Mouse (Mus musculus): ENCODE data around the gene Rnf150. TPM values are rescaled to one million over a fixed set of nuclear protein-coding genes. Genes with fewer than 3 reads are reported as not detected.
A peak's percentile ranks its signal among the peaks of the same experiment; 100 is the strongest.

Gene Rnf150
- polyA plus RNA-seq, 1 experiment from 2014 or later: 1.6 TPM

DNA sequence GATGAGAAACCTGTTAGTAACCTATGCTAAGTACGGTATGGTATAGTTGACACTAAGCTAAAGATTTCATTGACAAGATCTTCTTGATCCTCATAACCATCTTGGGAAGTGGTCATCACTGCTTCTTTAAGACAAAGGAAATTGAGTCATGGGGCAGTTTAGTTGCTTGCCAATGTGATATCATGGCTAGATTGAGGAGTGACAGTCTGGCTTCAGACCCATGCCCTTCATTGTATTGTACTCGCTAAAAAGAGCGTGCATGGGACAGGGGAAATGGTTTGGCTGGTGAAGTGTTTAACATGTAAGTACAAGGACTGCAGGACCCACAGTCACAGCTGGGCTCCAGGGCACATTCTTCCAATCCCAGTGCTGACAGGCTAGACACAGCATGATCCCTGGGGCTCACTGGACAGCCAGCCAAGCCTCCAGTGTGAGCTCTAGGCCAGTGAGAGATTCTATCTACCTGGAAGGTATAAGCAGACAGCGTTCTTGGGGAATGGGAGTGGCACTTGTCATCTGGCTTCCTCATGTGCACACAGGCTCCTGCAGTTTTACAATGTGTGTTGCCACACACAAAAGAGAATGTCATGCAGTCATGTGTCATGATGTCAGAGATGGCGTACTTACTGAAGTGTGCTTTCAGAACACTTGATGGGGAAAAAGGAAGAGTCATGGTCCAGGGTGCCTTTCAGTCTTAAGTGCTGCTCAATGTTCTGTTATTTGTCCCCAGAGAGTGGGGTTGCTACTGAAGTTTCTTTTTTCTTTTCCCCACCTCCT, 54.6 kb downstream of the Rnf150 start:
- no peak for ATAC-seq (ENCODE audit: insufficient read depth, low FRiP score, low read depth)
- H3K36me3 ChIP-seq: no peaks in the 10 kb centered on the region

DNA sequence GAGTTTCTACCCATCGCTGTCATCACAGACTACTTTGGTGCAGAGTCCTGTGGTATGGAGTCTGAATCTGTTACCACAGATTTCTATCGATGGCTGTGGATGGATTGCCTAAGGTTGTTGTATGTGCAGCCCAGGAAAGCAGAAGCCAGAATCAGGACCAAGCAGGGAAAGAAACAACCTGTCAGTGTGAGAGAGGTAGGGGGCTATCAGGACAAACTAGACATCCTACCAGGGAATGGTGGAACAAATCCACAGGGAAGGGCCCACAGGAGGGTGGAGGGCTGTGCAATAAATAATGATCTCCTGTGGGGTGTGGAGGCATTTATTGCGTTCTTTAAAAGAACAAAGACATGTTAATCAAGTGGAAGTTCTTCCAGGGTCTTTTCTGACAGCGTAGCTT, 56.5 kb downstream of the Rnf150 start:
- H3K9ac ChIP-seq: no peak overlapping the region
- no peaks in the 10 kb centered on the region for H3K27me3 ChIP-seq (replicated peaks)
- ATAC-seq (ENCODE audit: insufficient read depth, low FRiP score, low read depth): no peak
- no peak overlapping the region for H3K27ac ChIP-seq
- no peak overlapping the region for H3K4me3 ChIP-seq (replicated peaks)
- no peak overlapping the region for H3K4me2 ChIP-seq
- H3K9me3 ChIP-seq: no peaks in the 10 kb centered on the region
- WGBS: 79% methylated on average over 4 of the region's 4 CpGs
- no peaks in the 10 kb centered on the region for H3K4me1 ChIP-seq
- H3K36me3 ChIP-seq: no peaks in the 10 kb centered on the region

More for the DNA sequence above, 54.6 kb downstream of the Rnf150 start:
- no peak overlapping the region for H3K27ac ChIP-seq
- H3K4me1 ChIP-seq: no peaks in the 10 kb centered on the region
- H3K4me3 ChIP-seq (replicated peaks): no peak overlapping the region
- no peak overlapping the region for H3K4me2 ChIP-seq
- no peaks in the 10 kb centered on the region for H3K27me3 ChIP-seq (replicated peaks)
- WGBS: 78% methylated on average over 5 of the region's 5 CpGs
- H3K9me3 ChIP-seq: no peaks in the 10 kb centered on the region
- H3K9ac ChIP-seq: no peak overlapping the region

DNA sequence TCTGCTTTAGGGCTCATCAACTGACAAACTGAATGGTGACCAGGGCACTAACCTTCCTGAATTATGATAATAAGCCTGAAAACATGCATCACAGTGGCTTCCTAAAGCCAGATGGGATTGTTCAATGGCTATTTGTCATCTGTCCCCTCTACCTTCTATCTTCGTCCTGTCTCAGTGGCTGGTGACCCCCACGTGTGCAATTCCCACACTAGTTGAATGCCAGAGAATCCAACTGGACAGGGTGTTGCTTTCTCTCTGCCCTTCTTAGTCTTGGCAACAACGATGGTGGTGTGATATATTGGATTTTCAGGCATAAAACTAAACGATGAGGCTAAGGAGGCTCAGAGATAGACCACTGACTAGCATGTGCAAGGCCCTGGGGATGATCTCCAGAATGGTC, 57.0 kb downstream of the Rnf150 start:
- H3K9ac ChIP-seq: no peak overlapping the region
- 66% methylated on average over 4 of the region's 4 CpGs for WGBS
- no peaks in the 10 kb centered on the region for H3K9me3 ChIP-seq
- H3K36me3 ChIP-seq: no peaks in the 10 kb centered on the region
- H3K4me1 ChIP-seq: no peaks in the 10 kb centered on the region
- no peak for ATAC-seq (ENCODE audit: insufficient read depth, low FRiP score, low read depth)
- no peaks in the 10 kb centered on the region for H3K27me3 ChIP-seq (replicated peaks)
- no peak overlapping the region for H3K4me3 ChIP-seq (replicated peaks)
- H3K4me2 ChIP-seq: no peak overlapping the region
- no peak overlapping the region for H3K27ac ChIP-seq

DNA sequence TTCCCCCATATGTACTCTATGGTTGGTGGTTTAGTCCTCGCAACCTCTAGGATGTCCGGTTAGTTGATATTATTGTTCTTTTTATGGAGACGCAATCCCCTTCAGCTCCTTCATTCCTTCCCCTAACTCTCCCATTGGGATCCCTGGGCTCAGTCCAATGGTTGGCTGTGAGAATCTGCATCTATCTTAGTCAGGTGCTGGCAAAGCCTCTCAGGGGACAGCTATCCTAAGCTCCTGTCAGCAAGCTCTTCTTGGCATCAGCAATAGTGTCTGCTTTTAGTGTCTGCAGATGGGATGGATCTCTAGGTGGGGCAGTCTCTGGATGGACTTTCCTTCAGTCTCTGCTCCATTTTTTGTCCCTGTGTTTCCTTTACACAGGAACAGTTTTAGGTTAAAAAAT, 62.1 kb downstream of the Rnf150 start:
- WGBS: 91% methylated on average over 3 of the region's 3 CpGs
- H3K4me2 ChIP-seq: no peak overlapping the region
- H3K36me3 ChIP-seq: no peaks in the 10 kb centered on the region
- H3K27ac ChIP-seq: no peak overlapping the region
- ATAC-seq (ENCODE audit: insufficient read depth, low FRiP score, low read depth): no peak
- no peaks in the 10 kb centered on the region for H3K9me3 ChIP-seq
- no peak overlapping the region for H3K4me3 ChIP-seq (replicated peaks)
- no peaks in the 10 kb centered on the region for H3K27me3 ChIP-seq (replicated peaks)
- H3K4me1 ChIP-seq: no peaks in the 10 kb centered on the region
- H3K9ac ChIP-seq: no peak overlapping the region

DNA sequence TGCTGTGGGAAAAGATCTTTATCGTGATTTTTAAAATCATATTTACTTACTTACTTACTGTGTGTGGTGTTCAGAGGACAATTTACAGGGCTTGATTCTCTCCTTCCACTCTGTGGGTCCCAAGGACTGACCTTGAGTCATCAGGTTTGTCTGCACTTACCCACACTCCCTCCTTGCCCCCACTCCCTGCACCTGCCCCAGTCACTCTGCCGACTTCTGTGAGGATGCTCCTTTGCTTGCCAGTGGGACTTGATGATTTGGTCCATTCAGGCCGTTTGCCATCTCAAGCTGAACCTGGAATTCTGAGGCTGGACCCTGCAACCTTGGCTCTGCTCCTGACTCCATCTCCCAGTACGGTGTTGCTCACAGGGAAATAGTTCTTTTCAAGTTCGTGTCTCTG, 63.4 kb downstream of the Rnf150 start:
- no peaks in the 10 kb centered on the region for H3K27me3 ChIP-seq (replicated peaks)
- H3K4me3 ChIP-seq (replicated peaks): no peak overlapping the region
- 75% methylated on average over 5 of the region's 5 CpGs for WGBS
- no peak overlapping the region for H3K27ac ChIP-seq
- no peak overlapping the region for H3K4me2 ChIP-seq
- H3K4me1 ChIP-seq: no peaks in the 10 kb centered on the region
- H3K9me3 ChIP-seq: no peaks in the 10 kb centered on the region
- H3K9ac ChIP-seq: no peak overlapping the region
- no peak for ATAC-seq (ENCODE audit: insufficient read depth, low FRiP score, low read depth)
- no peaks in the 10 kb centered on the region for H3K36me3 ChIP-seq

DNA sequence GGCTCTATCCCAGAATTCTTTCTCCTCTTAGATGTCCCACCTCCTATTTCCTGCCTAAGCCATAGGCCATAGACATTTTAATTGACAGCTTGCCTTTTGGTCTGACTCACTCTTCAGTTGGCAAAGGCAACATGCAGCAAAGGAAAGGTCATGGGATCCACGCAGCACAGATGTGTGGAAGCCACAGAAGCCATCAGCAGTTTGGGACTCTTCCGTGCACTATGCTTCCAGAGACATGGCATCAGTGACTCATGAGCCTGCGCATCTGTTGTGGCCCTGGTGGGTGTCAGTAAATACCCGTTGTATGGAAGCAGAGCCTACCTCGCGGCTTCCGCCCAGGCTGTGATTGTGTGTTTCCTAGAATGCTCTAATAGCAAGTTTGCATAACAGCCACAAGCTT, 68.4 kb downstream of the Rnf150 start:
- H3K4me2 ChIP-seq: no peak overlapping the region
- 89% methylated on average over 7 of the region's 7 CpGs for WGBS
- no peak for ATAC-seq (ENCODE audit: insufficient read depth, low FRiP score, low read depth)
- no peaks in the 10 kb centered on the region for H3K4me1 ChIP-seq
- H3K9me3 ChIP-seq: no peaks in the 10 kb centered on the region
- no peak overlapping the region for H3K27ac ChIP-seq
- H3K36me3 ChIP-seq: no peaks in the 10 kb centered on the region
- H3K4me3 ChIP-seq (replicated peaks): no peak overlapping the region
- no peaks in the 10 kb centered on the region for H3K27me3 ChIP-seq (replicated peaks)
- no peak overlapping the region for H3K9ac ChIP-seq

DNA sequence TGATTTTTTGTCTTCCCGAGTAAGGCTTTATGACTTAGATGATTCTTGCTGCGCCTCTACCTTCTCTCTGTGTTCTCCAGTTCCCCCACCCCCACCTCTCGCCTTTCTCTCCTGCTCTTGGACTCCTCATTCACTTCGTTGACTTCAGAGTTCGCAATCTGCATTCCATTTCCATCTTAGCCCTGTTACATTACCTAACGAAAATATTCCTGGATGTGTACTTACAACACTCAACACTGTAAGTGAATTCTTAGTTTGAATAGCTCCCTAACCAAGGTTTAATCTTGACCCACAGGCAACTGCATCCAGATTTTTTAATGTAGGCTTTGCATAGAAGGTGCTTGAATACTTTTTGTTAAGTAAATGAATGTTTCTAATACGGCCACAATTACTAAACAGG, 73.0 kb downstream of the Rnf150 start:
- 83% methylated on average over 7 of the region's 7 CpGs for WGBS
- Histone ChIP-seq H3K9ac (no peak overlapping the region), H3K4me2 (no peak overlapping the region), H3K4me1 (peaks cover 18% of the 10 kb centered on the region), H3K36me3 (no peaks in the 10 kb centered on the region), H3K27me3 (replicated peaks) (no peaks in the 10 kb centered on the region), H3K4me3 (replicated peaks) (no peak overlapping the region), H3K9me3 (no peaks in the 10 kb centered on the region), H3K27ac (no peak overlapping the region)
- ATAC-seq (ENCODE audit: insufficient read depth, low FRiP score, low read depth): no peak

DNA sequence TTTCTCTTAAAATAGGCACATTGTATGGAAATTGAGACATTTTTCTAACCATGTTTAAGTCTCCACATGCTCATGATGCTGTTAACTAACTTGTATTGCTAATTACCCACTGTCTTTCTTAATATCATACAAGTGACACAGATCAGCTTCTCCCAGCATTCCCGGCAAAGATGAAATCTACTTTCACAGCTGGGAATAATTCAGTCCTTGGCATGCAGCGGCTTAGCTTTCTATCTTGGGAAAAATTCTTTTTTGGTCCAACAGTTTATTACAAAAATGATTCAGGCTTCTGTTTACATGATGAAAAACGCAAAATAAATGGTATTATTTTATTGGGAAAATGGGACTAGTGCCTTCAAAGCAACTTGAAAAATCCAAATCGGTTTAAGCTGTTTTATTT, 73.7 kb downstream of the Rnf150 start:
- Histone ChIP-seq H3K4me2 (no peak overlapping the region), H3K36me3 (no peaks in the 10 kb centered on the region), H3K9ac (no peak overlapping the region), H3K4me3 (replicated peaks) (no peak overlapping the region), H3K4me1 (peaks cover 22% of the 10 kb centered on the region), H3K27me3 (replicated peaks) (no peaks in the 10 kb centered on the region), H3K9me3 (no peaks in the 10 kb centered on the region), H3K27ac (no peak overlapping the region)
- no peak for ATAC-seq (ENCODE audit: insufficient read depth, low FRiP score, low read depth)
- 51% methylated on average over 4 of the region's 4 CpGs for WGBS

DNA sequence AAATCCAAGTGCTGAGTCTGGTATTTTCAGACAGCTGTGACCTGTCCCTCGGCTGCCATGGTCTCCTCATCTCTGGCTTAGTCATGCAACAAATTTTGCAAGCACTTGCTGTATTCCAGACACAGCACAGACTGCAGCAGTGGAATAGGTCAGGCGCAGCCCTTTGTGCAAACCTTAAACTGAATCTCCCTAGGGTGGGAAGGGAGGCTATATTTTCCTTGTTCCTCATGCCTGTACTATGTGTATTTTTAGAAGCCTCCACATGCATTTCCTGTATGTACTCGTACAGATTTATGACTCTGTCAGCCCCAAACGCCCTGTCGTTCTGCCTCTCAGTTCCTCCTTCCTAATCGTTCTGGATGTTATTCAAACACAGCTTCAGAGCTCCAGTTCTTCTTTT, 76.8 kb downstream of the Rnf150 start:
- no peaks in the 10 kb centered on the region for H3K9me3 ChIP-seq
- 0 out of 2 replicates have a peak overlapping the region, but pooled peaks have one; percentile 13 for H3K4me2 ChIP-seq
- 8% methylated on average over 6 of the region's 6 CpGs for WGBS
- H3K27me3 ChIP-seq (replicated peaks): no peaks in the 10 kb centered on the region
- no peaks in the 10 kb centered on the region for H3K36me3 ChIP-seq
- peaks cover 27% of the 10 kb centered on the region for H3K4me1 ChIP-seq
- peak overlapping the region; percentile 68 for H3K27ac ChIP-seq
- ATAC-seq (ENCODE audit: insufficient read depth, low FRiP score, low read depth): peak; percentile 76
- H3K9ac ChIP-seq: no peak overlapping the region
- no peak overlapping the region for H3K4me3 ChIP-seq (replicated peaks)

DNA sequence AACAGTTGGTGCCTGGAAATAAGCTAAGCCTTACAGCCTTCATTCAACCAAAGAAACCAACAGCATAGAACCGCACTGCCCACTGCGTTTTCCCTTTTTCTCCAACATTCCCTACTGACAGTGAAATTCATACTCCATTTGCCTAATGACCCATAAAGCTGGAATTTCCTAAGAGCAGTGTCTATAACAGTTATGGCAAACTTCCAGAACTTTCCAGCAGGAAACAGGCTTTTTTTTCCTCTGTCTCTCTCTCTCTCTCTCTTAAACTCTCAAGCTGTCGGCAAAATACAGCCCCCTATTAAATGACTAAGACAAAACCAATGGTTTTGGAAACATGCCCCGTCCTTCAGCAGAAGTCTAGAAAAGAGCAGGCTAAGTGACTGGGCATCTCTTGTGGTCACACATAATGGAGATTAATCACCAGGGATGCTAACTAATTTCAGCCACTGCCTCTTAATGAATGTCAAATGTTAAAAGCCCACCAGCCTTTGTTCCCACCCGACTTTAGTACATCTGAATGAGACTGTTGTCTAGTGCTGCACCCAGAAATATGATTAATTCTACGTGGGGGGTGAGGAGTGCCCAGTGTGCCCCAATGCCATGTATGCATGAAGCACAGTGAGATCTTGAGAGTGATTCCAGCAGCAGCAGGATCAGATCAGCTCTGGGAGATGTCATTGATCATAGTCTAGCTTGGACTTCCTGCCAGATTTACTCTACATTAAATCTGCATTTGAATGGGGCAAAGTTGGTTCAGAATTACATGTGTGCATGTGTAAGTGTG, 80.3 kb downstream of the Rnf150 start:
- Histone ChIP-seq H3K4me3 (replicated peaks) (no peak overlapping the region), H3K4me2 (no peak overlapping the region), H3K27me3 (replicated peaks) (no peaks in the 10 kb centered on the region), H3K36me3 (no peaks in the 10 kb centered on the region), H3K27ac (peak overlapping the region; percentile 55), H3K9me3 (no peaks in the 10 kb centered on the region), H3K9ac (no peak overlapping the region), H3K4me1 (peaks cover 20% of the 10 kb centered on the region)
- 34% methylated on average over 6 of the region's 6 CpGs for WGBS
- 0 out of 2 replicates have a peak, but pooled peaks have one; percentile 28 for ATAC-seq (ENCODE audit: insufficient read depth, low FRiP score, low read depth)

DNA sequence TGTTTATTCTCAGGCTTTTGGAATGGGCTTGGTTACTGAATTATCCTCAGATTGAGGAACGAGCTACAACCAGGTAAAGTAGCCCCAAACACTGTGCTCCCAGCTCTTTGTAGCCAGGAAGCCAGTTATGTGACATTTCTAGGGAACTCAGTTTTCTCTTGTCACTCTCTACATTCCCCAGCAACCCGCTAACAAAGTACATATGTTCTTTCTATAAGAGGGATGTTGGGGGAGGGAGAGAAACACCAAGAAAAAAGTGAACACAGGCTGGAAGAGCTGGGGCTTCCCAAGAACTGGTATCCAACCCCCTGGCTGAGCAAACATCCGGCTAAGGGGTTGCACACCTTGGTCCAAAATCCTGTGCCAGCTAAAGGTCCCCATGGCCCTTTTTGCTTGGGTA, 82.7 kb downstream of the Rnf150 start:
- Histone ChIP-seq H3K9ac (no peak overlapping the region), H3K4me3 (replicated peaks) (no peak overlapping the region), H3K36me3 (no peaks in the 10 kb centered on the region), H3K9me3 (no peaks in the 10 kb centered on the region), H3K4me2 (no peak overlapping the region), H3K4me1 (peaks cover 10% of the 10 kb centered on the region), H3K27me3 (replicated peaks) (no peaks in the 10 kb centered on the region), H3K27ac (no peak overlapping the region)
- no peak for ATAC-seq (ENCODE audit: insufficient read depth, low FRiP score, low read depth)
- 68% methylated on average over 3 of the region's 3 CpGs for WGBS

DNA sequence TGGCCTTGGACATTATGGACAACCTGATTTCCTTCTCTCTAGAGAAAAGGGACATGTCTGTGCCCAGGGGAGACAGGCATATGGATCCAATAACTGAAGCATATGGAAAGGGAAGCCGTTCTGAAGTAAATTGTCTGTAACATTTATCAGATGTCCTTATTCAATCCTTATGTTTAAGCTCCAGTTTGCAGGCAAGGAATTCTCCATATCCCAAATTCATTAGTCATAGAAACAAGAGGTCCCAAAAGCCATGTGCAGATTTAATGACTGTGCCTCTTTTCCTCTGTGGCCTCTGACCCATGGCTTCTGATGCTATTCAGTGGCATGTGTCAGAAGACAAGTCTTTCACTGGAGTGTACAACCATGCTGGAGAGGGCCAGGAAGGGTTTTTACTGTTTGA, 83.5 kb downstream of the Rnf150 start:
- H3K4me2 ChIP-seq: no peak overlapping the region
- WGBS: 37% methylated on average over 1 of the region's 1 CpGs
- peaks cover 5% of the 10 kb centered on the region; the same call in 1 of the 2 replicates for H3K4me1 ChIP-seq
- H3K36me3 ChIP-seq: no peaks in the 10 kb centered on the region
- H3K4me3 ChIP-seq (replicated peaks): no peak overlapping the region
- no peaks in the 10 kb centered on the region for H3K27me3 ChIP-seq (replicated peaks)
- H3K27ac ChIP-seq: no peak overlapping the region
- ATAC-seq (ENCODE audit: insufficient read depth, low FRiP score, low read depth): no peak
- no peak overlapping the region for H3K9ac ChIP-seq
- no peaks in the 10 kb centered on the region for H3K9me3 ChIP-seq
